Mouse (Mus musculus) stomach, postnatal 0 days (tissue): ENCODE data around the gene 1110017D15Rik.

ENCODE experiments used
- CTCF ChIP-seq: IDR thresholded peaks from 2 replicates; pipeline ENCODE4 v1.5.1; 2016; ENCODE audit warnings: antibody characterized with exemption, low read depth, mild to moderate bottlenecking, moderate library complexity
- EP300 ChIP-seq: optimal IDR thresholded peaks from 2 replicates; pipeline ENCODE3; 2016; ENCODE audit warnings: antibody characterized with exemption

GRCm38 (mm10) chr4:41506156-41506555 is 11.0 kb downstream of the 1110017D15Rik start:
- TF ChIP-seq CTCF (peak; percentile 77), EP300 (no peak)
